Mouse (Mus musculus): ENCODE data around the gene Slc35e3.

The Slc35e3 gene

GRCm38 (mm10) chr10:117746297-117746883, at the start of gene Slc35e3:
Gene Slc35e3, minus strand, starts transcription at chr10:117746365.
- DNase-seq (ENCODE audit: low read depth, low spot score): peak; percentile 85

- no peak for DNase-seq (ENCODE audit: low read depth, low spot score)
These were observed 49.0 kb upstream of the Slc35e3 start for GRCm38 (mm10) chr10:117795206-117795605.

DNA sequence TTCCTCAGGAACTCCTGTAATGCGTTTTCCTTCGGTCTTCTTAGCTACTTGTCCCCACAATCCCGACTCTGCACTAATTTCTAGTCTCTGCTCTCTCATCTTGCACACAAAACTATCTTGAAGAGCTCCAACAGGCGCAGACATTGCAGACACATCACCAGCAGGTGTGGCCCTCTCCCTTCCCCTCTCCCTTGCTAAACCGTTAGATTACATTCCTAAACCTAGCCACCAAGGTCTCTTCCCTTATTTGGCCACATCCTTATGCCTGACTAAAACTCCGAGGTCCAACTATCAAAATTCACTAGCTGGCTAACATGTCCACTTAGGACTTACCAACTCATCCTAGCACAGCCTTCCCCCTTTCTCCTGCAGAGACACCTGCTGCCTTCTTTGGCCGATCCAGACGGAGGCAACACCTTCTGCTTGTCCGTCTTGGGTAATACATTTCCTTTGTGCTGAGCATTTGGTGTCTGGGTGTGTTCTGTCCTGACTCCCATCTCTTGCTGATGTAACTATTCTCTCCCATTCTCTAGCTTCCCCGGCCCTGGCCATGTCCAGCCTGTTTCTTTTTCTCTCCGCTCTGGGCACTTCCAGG, 47.4 kb upstream of the Slc35e3 start:
- DNase-seq (ENCODE audit: low read depth, low spot score): no peak

DNA sequence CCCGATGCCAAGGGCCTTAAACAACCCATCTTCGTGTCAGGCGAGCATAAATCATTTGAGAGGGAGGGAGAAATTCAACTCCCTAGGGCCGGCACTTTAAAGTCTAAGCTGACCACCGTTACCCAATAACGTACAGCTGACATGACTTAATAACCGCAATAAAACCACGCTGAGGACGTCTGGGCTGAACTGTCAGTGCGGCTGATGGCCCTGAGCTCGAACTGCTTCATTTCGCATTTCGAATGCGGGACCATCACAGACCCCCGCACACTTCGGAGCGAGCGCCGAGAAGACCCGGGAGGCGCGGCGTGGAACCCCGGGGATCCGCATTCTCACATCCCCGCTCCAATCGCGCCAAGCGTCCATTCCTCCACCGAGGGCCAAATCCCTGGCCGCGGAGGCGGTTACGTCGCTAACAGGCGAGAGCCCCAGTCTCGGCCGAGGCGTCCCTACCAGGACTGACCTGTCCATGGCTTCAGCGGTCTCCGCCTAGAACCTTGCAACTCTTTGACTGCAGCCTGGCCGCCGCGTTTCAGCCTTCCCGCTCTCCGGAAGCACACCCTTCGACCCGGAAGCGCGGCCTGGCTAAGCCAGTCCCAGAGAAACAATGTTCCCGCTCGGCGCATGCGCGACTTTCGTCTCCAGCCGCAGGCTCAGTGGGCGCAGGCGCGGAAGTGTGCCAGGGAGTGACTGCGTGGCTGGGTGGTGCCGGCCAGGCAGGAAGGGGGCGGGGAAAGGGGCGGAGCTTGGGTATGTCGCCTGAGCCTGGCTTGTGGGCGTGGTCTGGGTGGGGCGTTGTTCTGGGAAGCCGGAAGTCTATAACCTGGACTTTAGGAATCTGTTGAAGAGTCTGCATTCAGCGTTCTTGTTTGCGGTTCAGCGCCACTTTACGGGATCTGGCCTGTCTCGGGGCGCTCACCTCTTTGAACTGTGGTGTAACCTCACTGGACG, 46.3 kb upstream of the Slc35e3 start, which contains the start of gene Nup107:
Nup107 (minus strand) TSS at position 565 of the 951 bp plus-strand sequence.
- DNase-seq (ENCODE audit: low read depth, low spot score): peak; percentile 98

DNA sequence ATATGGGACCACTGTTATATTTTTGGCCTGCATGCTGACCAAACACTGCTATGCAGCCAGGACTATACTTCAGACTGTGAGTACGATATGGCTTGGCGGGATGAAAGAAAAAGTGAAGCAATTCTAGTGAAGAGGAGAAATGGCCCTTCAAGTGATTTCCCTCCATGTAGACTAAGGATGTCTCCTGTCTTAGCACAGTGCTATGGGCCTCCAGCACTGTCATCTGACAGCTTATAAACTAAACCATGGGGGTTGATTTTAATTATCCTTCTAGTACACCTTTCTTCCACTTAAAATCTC, 45.0 kb upstream of the Slc35e3 start:
- DNase-seq (ENCODE audit: low read depth, low spot score): no peak

GRCm38 (mm10) chr10:117790421-117791170, 44.4 kb upstream of the Slc35e3 start:
- no peak for DNase-seq (ENCODE audit: low read depth, low spot score)

- no peak for DNase-seq (ENCODE audit: low read depth, low spot score)
These were observed 43.8 kb upstream of the Slc35e3 start for GRCm38 (mm10) chr10:117790011-117790410.

- DNase-seq (ENCODE audit: low read depth, low spot score): no peak
These were observed 38.5 kb upstream of the Slc35e3 start for GRCm38 (mm10) chr10:117784646-117785045.

DNA sequence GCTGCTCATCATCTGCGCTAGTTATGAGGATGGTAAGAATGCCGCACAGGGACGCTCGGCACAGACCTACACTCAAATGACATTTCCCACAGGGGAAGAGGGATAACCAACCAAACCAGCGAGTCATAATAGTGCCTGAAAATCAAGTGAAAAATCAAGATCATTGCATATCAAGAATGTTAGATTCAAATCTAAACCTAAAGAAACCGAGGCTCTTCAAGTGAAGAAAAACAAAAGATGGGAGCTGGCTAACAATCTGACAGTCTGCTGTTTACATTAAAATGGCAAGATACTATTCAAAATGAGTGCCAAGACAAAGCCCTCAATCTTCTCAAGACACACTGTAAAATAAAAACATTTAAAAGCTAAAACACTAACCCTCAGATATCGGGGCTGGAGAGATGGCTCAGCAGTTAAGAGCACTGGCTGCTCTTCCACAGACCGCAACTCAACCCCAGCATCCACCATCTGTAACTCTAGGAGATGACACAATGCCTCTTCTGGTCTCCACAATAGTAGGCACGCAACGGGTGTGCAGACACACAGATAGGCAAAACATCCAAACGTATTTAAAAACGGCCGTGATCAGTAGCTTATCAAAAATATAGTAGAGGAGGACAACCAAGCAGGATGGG, 37.7 kb upstream of the Slc35e3 start:
- DNase-seq (ENCODE audit: low read depth, low spot score): no peak

DNA sequence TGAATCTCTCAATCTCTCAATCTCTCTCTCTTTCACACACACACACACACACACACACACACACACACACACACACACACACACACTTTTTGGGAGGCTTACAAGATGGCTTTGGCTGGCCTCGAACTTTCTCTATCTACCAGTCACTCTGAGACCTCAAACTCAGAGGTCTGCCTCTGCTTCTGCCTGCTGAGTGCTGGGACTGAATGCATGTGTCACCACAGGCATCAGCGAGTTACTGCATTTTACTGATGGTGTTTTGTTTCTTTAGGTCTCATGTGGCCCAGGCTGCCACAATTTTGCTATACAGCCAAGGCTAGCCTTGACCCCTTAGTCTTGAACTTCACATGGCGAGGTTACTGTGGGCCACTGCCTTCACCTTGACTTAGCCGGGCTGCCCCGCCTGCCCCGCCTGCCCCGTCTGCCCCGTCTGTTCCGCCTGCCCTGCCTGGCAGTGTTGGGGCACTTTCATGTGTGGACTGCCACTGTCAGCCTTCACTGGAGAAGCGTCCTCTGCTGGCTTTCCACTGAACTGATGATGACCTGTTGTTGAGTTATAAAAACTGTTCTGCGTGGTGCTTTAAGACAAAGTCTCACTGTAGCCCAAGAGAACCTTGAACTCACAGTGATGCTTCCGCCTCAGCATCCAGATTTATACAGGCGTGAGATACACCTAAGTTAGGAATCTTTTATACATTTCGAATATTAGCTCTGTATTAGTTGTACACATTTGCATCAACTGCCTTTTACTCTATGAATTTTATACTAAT, 36.5 kb upstream of the Slc35e3 start:
- no peak for DNase-seq (ENCODE audit: low read depth, low spot score)

DNA sequence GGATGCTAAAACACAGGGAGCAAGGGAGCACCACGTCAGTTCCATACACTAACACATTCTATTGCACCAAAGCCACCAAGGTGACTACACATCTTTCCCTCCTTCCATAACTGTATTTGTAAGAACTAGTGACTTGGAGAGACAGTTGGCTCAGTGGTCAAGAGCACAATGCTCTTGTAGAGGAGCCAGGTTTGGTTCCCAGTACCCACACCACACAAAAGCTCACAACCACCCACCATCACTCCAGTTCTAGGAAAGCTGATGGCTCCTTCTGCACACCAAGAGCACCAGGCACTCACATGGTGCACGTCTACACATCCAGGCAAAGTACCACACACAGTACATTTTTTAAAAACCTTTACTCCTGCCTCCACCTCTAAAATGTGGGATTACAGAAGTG, 35.9 kb upstream of the Slc35e3 start:
- no peak for DNase-seq (ENCODE audit: low read depth, low spot score)

DNA sequence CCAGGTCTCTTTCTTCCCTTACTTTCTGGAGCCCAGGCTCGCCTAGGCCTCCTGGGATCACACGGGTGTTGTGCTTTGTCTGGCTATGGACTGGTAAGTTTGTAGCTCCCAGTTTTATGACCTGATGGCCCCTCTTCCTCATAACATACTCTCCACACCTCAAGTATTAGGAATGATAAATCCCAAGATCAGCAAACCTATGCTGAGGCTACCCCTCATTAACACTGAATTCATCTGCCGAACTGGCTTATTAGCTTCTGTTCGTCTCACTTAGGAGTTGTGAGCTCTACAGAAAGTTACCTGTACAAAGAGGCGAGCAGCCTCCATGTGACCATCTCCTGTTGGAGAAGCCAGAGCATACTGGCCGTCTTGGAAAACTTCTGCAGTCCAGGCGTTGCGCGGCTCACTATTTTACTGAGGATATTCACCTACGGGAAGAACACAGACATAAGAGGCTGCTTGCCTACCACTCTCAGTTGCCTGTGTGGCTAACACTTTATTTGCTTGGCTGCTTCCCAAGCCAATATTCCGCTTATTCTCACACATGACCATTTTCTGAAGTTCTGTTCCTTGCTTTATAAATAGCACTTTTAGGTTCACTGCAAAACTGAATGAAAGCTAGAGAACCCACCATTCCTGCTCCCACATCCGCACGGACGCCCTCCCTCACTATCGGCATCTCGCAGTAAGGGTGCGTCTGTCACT, 35.0 kb upstream of the Slc35e3 start:
- DNase-seq (ENCODE audit: low read depth, low spot score): no peak

- DNase-seq (ENCODE audit: low read depth, low spot score): no peak
These were observed 34.2 kb upstream of the Slc35e3 start for GRCm38 (mm10) chr10:117780306-117780911.

DNA sequence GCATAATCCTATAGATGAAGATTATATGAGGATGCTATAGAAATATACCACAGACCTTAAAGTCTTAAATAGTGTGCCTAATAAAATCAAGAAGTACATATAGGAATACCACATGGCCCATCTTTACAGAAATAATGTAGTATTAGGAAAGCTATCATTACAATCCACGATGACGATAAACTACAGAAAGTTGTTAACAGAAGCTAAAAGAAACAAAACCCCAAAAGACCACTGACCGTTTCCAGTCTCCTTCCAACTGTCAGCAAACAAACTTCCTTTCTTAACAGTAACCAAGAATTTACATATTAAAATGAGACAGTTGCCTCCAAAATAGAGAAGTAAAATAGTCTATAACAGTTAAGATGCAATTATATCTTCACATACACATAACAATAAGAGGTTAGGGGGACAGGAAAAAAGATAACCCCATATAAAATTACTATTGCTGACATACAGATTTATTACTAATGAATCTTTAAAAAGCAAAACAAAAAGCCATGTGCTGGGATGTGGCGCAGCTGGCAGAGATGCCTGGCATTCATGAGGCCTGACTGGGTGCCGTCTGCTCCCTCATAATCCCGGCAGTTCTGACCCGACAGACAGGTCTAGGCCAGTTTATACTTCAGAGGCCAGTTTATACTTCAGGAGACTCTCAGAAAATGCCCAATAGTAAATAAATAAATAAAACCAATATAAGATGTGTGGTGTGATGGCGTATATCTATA, 33.6 kb upstream of the Slc35e3 start:
- no peak for DNase-seq (ENCODE audit: low read depth, low spot score)

DNA sequence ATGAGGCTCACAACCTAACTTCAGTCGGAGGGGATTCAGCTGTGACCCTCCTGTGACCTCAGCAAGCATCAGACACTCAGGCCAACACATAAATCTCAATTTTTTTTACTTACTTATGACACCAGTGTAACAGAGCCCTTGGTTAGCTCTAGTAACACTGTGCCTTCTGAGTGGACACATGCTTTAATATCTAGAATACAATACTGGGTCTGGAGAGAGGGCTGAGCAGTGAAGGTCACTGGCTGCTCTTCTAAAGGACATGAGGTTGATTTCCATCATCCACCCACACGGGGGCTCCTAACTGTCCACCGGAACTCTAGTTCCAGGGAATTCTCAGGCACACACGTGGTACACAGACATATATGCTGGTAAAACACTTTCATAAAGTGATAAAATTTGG, 32.8 kb upstream of the Slc35e3 start:
- DNase-seq (ENCODE audit: low read depth, low spot score): no peak

- DNase-seq (ENCODE audit: low read depth, low spot score): no peak
These were observed 32.3 kb upstream of the Slc35e3 start for GRCm38 (mm10) chr10:117778328-117778910.

GRCm38 (mm10) chr10:117777501-117778327, 31.5 kb upstream of the Slc35e3 start:
- no peak for DNase-seq (ENCODE audit: low read depth, low spot score)

DNA sequence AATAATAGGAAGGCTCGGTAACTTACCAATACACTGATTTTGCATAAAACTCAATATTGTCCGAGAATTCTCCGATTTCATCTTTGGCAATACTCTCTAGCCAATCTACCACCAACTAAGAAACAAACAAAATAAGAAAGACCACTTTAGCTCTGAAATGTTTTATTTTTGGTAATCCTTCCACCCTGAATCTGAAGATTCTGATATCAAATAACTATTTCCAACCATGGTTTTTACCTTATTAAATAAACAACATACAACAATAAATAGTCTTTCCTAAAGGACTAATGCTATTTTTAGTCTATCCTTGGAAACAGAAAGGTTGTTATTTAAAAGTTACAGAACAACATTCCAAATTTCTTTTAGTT, 30.9 kb upstream of the Slc35e3 start:
- no peak for DNase-seq (ENCODE audit: low read depth, low spot score)

Data from WW6 (cell line).